Mouse (Mus musculus): Measurements from ENCODE around the gene Hnrnpd. TPM values are rescaled to one million over a fixed set of nuclear protein-coding genes. Genes with fewer than 3 reads are reported as not detected.

Gene Hnrnpd
- polyA plus RNA-seq, 1 experiment from 2014 or later, result 253 TPM

- H3K36me3 ChIP-seq (ENCODE audit: control insufficient read depth, insufficient read depth, low read length), result no peaks in the 10 kb centered on the region
- no peaks in the 10 kb centered on the region for H3K4me1 ChIP-seq (replicated peaks; ENCODE audit: control insufficient read depth, insufficient read depth, low read length)
- peak overlapping the region; percentile 24; the same call in 1 of the 2 replicates for H3K4me3 ChIP-seq (ENCODE audit: low read depth, low read length)
- ATAC-seq (ENCODE audit: low FRiP score) (no peak), DNase-seq (ENCODE audit: low spot score) (no peak)
- no peak overlapping the region for H3K27ac ChIP-seq (ENCODE audit: low read depth, low read length)
- no peak overlapping the region for H3K9ac ChIP-seq (ENCODE audit: low read depth, low read length)
- no peaks in the 10 kb centered on the region for H3K27me3 ChIP-seq (ENCODE audit: control insufficient read depth, insufficient read depth, low read length)
- 80% methylated on average over 1 of the region's 1 CpGs for WGBS
- H3K9me3 ChIP-seq (ENCODE audit: control insufficient read depth, low read length), result no peaks in the 10 kb centered on the region
- peak overlapping the region; percentile 40 for H3K4me2 ChIP-seq (replicated peaks; ENCODE audit: low read depth, low read length)
Observed at GRCm38 (mm10) chr5:99975776-99976175, 3.0 kb downstream of the Hnrnpd start.

- ATAC-seq (ENCODE audit: low FRiP score) (no peak), DNase-seq (ENCODE audit: low spot score) (no peak)
- H3K4me2 ChIP-seq (replicated peaks; ENCODE audit: low read depth, low read length), result peak overlapping the region; percentile 21; the same call in 1 of the 2 replicates
- no peak overlapping the region for H3K4me3 ChIP-seq (ENCODE audit: low read depth, low read length)
- 74% methylated on average over 4 of the region's 4 CpGs for WGBS
- H3K9ac ChIP-seq (ENCODE audit: low read depth, low read length), result no peak overlapping the region
- H3K27ac ChIP-seq (ENCODE audit: low read depth, low read length), result no peak overlapping the region
- H3K4me1 ChIP-seq (replicated peaks; ENCODE audit: control insufficient read depth, insufficient read depth, low read length), result no peaks in the 10 kb centered on the region
- H3K36me3 ChIP-seq (ENCODE audit: control insufficient read depth, insufficient read depth, low read length), result no peaks in the 10 kb centered on the region
- H3K27me3 ChIP-seq (ENCODE audit: control insufficient read depth, insufficient read depth, low read length), result no peaks in the 10 kb centered on the region
- no peaks in the 10 kb centered on the region for H3K9me3 ChIP-seq (ENCODE audit: control insufficient read depth, low read length)
Observed at GRCm38 (mm10) chr5:99975061-99975460, 3.7 kb downstream of the Hnrnpd start.

- H3K36me3 ChIP-seq (ENCODE audit: control insufficient read depth, insufficient read depth, low read length), result no peaks in the 10 kb centered on the region
- H3K27me3 ChIP-seq (ENCODE audit: control insufficient read depth, insufficient read depth, low read length), result no peaks in the 10 kb centered on the region
- DNase-seq (ENCODE audit: low spot score), result no peak
- no peaks in the 10 kb centered on the region for H3K4me1 ChIP-seq (replicated peaks; ENCODE audit: control insufficient read depth, insufficient read depth, low read length)
- H3K9ac ChIP-seq (ENCODE audit: low read depth, low read length), result no peak overlapping the region
- H3K4me2 ChIP-seq (replicated peaks; ENCODE audit: low read depth, low read length), result no peak overlapping the region
- no peak for ATAC-seq (ENCODE audit: low FRiP score)
- no peak overlapping the region for H3K4me3 ChIP-seq (ENCODE audit: low read depth, low read length)
- H3K9me3 ChIP-seq (ENCODE audit: control insufficient read depth, low read length), result no peaks in the 10 kb centered on the region
- no peak overlapping the region for H3K27ac ChIP-seq (ENCODE audit: low read depth, low read length)
- 26% methylated on average over 2 of the region's 2 CpGs for whole genome bisulfite sequencing
Observed at GRCm38 (mm10) chr5:99973941-99974340, 4.8 kb downstream of the Hnrnpd start.

DNA sequence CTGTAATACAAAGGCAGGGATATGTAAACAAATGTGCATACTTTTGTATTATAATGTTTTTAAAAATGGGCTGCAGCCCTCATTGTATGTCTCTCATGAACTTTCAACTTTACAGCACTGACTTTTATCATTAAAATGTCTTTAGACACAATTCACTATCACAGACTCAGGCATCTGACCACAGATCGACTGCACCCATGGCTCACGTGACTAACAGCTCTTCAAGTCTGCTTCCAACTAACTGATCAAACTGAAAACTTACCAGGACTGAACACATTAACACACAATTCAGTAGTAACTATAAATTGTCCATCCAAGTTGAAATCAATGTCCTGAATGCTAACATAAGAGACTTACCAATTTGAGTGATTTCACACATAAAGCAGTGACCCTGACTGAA lies 18.8 kb downstream of the Hnrnpd start:
- Histone ChIP-seq H3K36me3 (ENCODE audit: control insufficient read depth, insufficient read depth, low read length) (no peaks in the 10 kb centered on the region; the same call in 1 of the 2 replicates), H3K9ac (ENCODE audit: low read depth, low read length) (no peak overlapping the region), H3K27ac (ENCODE audit: low read depth, low read length) (no peak overlapping the region), H3K27me3 (ENCODE audit: control insufficient read depth, insufficient read depth, low read length) (no peaks in the 10 kb centered on the region), H3K4me3 (ENCODE audit: low read depth, low read length) (no peak overlapping the region), H3K4me1 (replicated peaks; ENCODE audit: control insufficient read depth, insufficient read depth, low read length) (no peaks in the 10 kb centered on the region), H3K4me2 (replicated peaks; ENCODE audit: low read depth, low read length) (no peak overlapping the region), H3K9me3 (ENCODE audit: control insufficient read depth, low read length) (no peaks in the 10 kb centered on the region)
- 89% methylated on average over 2 of the region's 2 CpGs for WGBS
- no peak for ATAC-seq (ENCODE audit: low FRiP score)
- no peak for DNase-seq (ENCODE audit: low spot score)

DNA sequence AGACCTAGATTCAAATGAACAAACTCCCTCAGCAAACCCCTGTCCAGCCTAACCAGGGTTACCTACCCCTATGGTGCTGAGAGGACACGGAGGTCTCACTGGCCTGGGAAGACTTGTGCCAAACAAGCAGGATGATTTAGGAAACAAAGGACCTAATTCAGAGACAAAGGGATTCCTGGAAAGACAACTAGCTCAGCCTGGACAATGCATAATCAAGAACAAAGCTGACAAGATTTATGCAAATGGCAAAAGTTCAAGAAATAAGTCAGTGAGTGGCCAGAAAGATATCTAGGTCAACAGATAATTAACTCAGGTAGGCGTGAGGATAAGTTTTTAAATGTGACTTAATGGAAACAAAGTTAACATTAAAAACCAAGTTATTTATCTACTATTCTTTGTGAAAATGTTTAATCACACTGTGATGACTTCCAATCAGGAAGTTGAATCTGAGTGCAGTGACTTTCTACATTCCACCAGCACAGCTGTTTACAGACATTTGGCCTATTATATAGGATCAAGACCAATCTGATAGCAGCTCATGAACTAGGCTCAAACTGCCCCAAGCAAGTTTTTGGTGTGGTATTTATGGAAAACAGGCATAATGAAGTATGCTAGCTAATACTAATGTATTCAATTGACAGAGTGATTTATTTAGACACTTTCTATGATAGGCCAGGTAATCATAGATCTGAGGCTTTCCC lies 19.4 kb downstream of the Hnrnpd start:
- ATAC-seq (ENCODE audit: low FRiP score), result no peak
- 83% methylated on average over 2 of the region's 2 CpGs for WGBS
- Histone ChIP-seq H3K4me1 (replicated peaks; ENCODE audit: control insufficient read depth, insufficient read depth, low read length) (no peaks in the 10 kb centered on the region; the same call in 1 of the 2 replicates), H3K4me3 (ENCODE audit: low read depth, low read length) (no peak overlapping the region), H3K27ac (ENCODE audit: low read depth, low read length) (no peak overlapping the region), H3K9me3 (ENCODE audit: control insufficient read depth, low read length) (no peaks in the 10 kb centered on the region), H3K9ac (ENCODE audit: low read depth, low read length) (no peak overlapping the region), H3K27me3 (ENCODE audit: control insufficient read depth, insufficient read depth, low read length) (no peaks in the 10 kb centered on the region), H3K4me2 (replicated peaks; ENCODE audit: low read depth, low read length) (no peak overlapping the region), H3K36me3 (ENCODE audit: control insufficient read depth, insufficient read depth, low read length) (no peaks in the 10 kb centered on the region)
- DNase-seq (ENCODE audit: low spot score), result no peak

GRCm38 (mm10) chr5:99958666-99959065 lies 20.1 kb downstream of the Hnrnpd start:
- no peaks in the 10 kb centered on the region for H3K27me3 ChIP-seq (ENCODE audit: control insufficient read depth, insufficient read depth, low read length)
- H3K27ac ChIP-seq (ENCODE audit: low read depth, low read length), result no peak overlapping the region
- no peaks in the 10 kb centered on the region for H3K9me3 ChIP-seq (ENCODE audit: control insufficient read depth, low read length)
- H3K9ac ChIP-seq (ENCODE audit: low read depth, low read length), result no peak overlapping the region
- WGBS, result 100% methylated on average over 1 of the region's 1 CpGs
- DNase-seq (ENCODE audit: low spot score) (no peak), ATAC-seq (ENCODE audit: low FRiP score) (no peak)
- H3K4me1 ChIP-seq (replicated peaks; ENCODE audit: control insufficient read depth, insufficient read depth, low read length), result no peaks in the 10 kb centered on the region; the same call in 1 of the 2 replicates
- H3K4me3 ChIP-seq (ENCODE audit: low read depth, low read length), result no peak overlapping the region
- H3K4me2 ChIP-seq (replicated peaks; ENCODE audit: low read depth, low read length), result no peak overlapping the region
- H3K36me3 ChIP-seq (ENCODE audit: control insufficient read depth, insufficient read depth, low read length), result no peaks in the 10 kb centered on the region

DNA sequence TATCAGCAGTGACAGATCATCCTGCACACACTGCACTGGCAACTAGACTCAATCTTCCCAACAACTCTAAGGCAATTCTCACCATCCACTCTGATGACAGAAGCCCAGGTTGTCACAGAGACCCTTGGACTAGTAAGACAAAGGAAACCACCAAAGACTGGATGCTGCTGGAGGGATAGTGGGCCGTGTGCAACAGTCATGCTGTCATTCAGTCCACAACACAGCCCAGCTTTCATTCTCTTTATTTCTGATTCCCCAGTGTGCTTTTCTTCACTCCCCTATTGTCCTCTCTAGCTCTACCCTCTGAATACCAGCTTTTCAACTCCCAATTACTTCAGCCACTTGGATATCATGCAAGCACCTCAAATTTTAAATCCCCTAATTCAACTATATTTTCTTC lies 24.9 kb downstream of the Hnrnpd start:
- H3K36me3 ChIP-seq (ENCODE audit: control insufficient read depth, insufficient read depth, low read length), result no peaks in the 10 kb centered on the region
- H3K9ac ChIP-seq (ENCODE audit: low read depth, low read length), result no peak overlapping the region
- ATAC-seq (ENCODE audit: low FRiP score), result peak; percentile 78
- peak; percentile 59 for DNase-seq (ENCODE audit: low spot score)
- H3K27me3 ChIP-seq (ENCODE audit: control insufficient read depth, insufficient read depth, low read length), result no peaks in the 10 kb centered on the region
- no peaks in the 10 kb centered on the region for H3K9me3 ChIP-seq (ENCODE audit: control insufficient read depth, low read length)
- H3K27ac ChIP-seq (ENCODE audit: low read depth, low read length), result no peak overlapping the region
- H3K4me1 ChIP-seq (replicated peaks; ENCODE audit: control insufficient read depth, insufficient read depth, low read length), result no peaks in the 10 kb centered on the region; the same call in 1 of the 2 replicates
- H3K4me2 ChIP-seq (replicated peaks; ENCODE audit: low read depth, low read length), result no peak overlapping the region
- H3K4me3 ChIP-seq (ENCODE audit: low read depth, low read length), result no peak overlapping the region
- WGBS, result 7% methylated on average over 1 of the region's 1 CpGs

DNA sequence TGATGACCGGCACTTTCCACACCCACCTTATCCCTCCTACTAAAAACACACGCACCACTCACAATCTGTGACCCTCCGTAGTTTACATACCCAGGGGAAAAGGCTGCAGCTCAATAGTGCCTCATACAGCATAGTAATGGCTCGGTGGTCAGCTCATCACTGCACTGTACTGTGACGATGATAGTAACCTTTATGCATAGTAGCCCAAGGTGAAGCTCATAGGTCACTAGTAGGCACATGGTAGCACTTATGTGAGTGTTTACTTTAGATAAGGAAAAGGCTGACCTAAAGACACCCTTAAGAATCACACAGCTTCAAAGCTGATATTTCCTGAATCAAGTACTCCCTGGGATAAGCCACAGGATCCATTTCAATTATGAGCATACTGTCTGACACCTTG lies 26.2 kb downstream of the Hnrnpd start:
- no peak overlapping the region for H3K27ac ChIP-seq (ENCODE audit: low read depth, low read length)
- H3K27me3 ChIP-seq (ENCODE audit: control insufficient read depth, insufficient read depth, low read length), result no peaks in the 10 kb centered on the region
- DNase-seq (ENCODE audit: low spot score), result no peak
- H3K9me3 ChIP-seq (ENCODE audit: control insufficient read depth, low read length), result no peaks in the 10 kb centered on the region
- ATAC-seq (ENCODE audit: low FRiP score), result no peak
- no peak overlapping the region for H3K4me3 ChIP-seq (ENCODE audit: low read depth, low read length)
- H3K36me3 ChIP-seq (ENCODE audit: control insufficient read depth, insufficient read depth, low read length), result no peaks in the 10 kb centered on the region
- WGBS, result 86% methylated on average over 5 of the region's 5 CpGs
- no peak overlapping the region for H3K9ac ChIP-seq (ENCODE audit: low read depth, low read length)
- H3K4me2 ChIP-seq (replicated peaks; ENCODE audit: low read depth, low read length), result no peak overlapping the region
- no peaks in the 10 kb centered on the region; the same call in 1 of the 2 replicates for H3K4me1 ChIP-seq (replicated peaks; ENCODE audit: control insufficient read depth, insufficient read depth, low read length)

DNA sequence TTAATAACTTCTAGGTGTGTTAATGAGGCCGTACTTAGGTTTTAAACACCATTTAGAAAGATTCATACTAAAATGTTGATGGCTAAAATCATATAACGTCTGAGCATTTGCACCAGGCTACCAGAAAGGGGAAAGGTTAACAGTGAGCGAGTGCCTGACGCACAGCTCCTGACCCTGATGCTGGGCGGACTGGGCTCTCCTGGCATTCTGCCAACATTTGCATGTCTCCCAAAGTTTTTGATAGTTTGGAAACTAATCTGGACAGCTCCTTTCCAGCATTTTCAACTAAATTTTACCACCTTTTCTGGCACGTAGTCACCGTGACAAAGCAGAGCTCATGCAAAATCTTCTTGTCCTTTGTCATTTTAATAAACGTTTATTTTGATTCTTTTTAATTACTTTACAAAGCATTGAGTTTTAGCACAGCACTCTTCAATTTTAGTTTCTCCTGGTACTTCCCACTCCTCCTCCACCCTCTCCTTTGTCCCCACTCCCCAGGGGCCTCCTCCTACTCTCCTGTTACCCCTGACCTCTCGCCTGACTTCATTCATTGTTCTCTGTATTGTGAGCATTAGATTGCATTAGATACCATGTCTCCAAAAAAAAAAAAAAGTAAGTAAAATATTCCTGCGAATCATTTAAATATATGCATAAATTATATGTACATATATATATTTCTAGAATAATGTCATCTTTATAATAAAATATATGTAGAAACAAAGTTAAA lies 36.8 kb downstream of the Hnrnpd start:
- Histone ChIP-seq H3K4me2 (replicated peaks; ENCODE audit: low read depth, low read length) (no peak overlapping the region), H3K9ac (ENCODE audit: low read depth, low read length) (no peak overlapping the region), H3K4me1 (replicated peaks; ENCODE audit: control insufficient read depth, insufficient read depth, low read length) (no peaks in the 10 kb centered on the region), H3K4me3 (ENCODE audit: low read depth, low read length) (no peak overlapping the region), H3K27me3 (ENCODE audit: control insufficient read depth, insufficient read depth, low read length) (no peaks in the 10 kb centered on the region), H3K36me3 (ENCODE audit: control insufficient read depth, insufficient read depth, low read length) (no peaks in the 10 kb centered on the region), H3K9me3 (ENCODE audit: control insufficient read depth, low read length) (no peaks in the 10 kb centered on the region), H3K27ac (ENCODE audit: low read depth, low read length) (no peak overlapping the region)
- no peak for DNase-seq (ENCODE audit: low spot score)
- WGBS, result 43% methylated on average over 10 of the region's 10 CpGs
- ATAC-seq (ENCODE audit: low FRiP score), result no peak

Data from hindbrain, embryonic 11.5 days (tissue).